Mouse (Mus musculus) stomach, embryonic 16.5 days (tissue): ENCODE measurements around the gene Axl. TPM values are rescaled to one million over a fixed set of nuclear protein-coding genes. Genes with fewer than 3 reads are reported as not detected.
A peak's percentile ranks its signal among the peaks of the same experiment; 100 is the strongest.

Experiments used
- ATAC-seq: fragments of 200-750 bp; cut with Nextera tagmentation; 2 replicates; pipeline ENCODE4 v1.8.0; 2017; ENCODE audit warnings: moderate number of reproducible peaks, moderate TSS enrichment; ENCODE audit not compliant: insufficient read depth, low FRiP score
- H3K27ac ChIP-seq: fragments of 300-500 bp; sonication (generic); 2 replicates; pipeline ENCODE4 v1.5.1; 2014; ENCODE audit warnings: low read length
- H3K27me3 ChIP-seq: fragments of 300-500 bp; sonication (generic); 2 replicates; pipeline ENCODE4 v1.6.1; 2014; ENCODE audit warnings: low read length, control low read depth, mixed read lengths; ENCODE audit not compliant: control insufficient read depth, insufficient read depth
- H3K36me3 ChIP-seq: fragments of 300-500 bp; sonication (generic); 2 replicates; pipeline ENCODE4 v1.6.1; 2014; ENCODE audit warnings: low read length; ENCODE audit not compliant: control insufficient read depth, insufficient read depth
- H3K4me1 ChIP-seq: fragments of 300-500 bp; sonication (generic); 2 replicates; pipeline ENCODE4 v1.6.1; 2014; ENCODE audit warnings: low read length, control low read depth, mixed read lengths; ENCODE audit not compliant: control insufficient read depth, insufficient read depth
- H3K4me2 ChIP-seq: fragments of 300-500 bp; sonication (generic); 2 replicates; pipeline ENCODE4 v1.6.1; 2014; ENCODE audit warnings: low read depth, low read length, mixed read lengths
- H3K4me3 ChIP-seq: fragments of 300-500 bp; sonication (generic); replicated peaks from 2 replicates; pipeline ENCODE4 v1.5.1; 2014; ENCODE audit warnings: mild to moderate bottlenecking, low read length
- H3K9ac ChIP-seq: fragments of 300-500 bp; sonication (generic); 2 replicates; pipeline ENCODE4 v1.6.1; 2014; ENCODE audit warnings: low read length
- H3K9me3 ChIP-seq: fragments of 300-500 bp; sonication (generic); replicated peaks from 2 replicates; pipeline ENCODE4 v1.6.1; 2016; ENCODE audit warnings: low read length, control low read depth; ENCODE audit not compliant: control insufficient read depth
- WGBS: fragments of 180-500 bp; shearing (Covaris S2); extraction: QIAGEN DNeasy Blood & Tissue Kit; methylation state at CpG from one replicate; pipeline ENCODE4 v1.1.7; 2014; 5-methylcytosine and 5-hydroxymethylcytosine counted together
- microRNA-seq: library from miRNA; unstranded; fragments of <30 nt; microRNA quantifications from one replicate; pipeline ENCODE4, GENCODE M21; 2016
- polyA plus RNA-seq: library from polyadenylated mRNA; unstranded; fragments of >200 nt; fragmentation: Nextera tagmentation; extraction: Ambion mirVana; gene quantifications from 2 replicates; pipeline ENCODE4 v1.2.1, GENCODE M21; 2015

Axl gene
- polyA plus RNA-seq, 1 experiment from 2014 or later: 85.1 TPM

GRCm38 (mm10) chr7:25711731-25712197 lies 76.7 kb downstream of the Axl start:
- no peaks in the 10 kb centered on the region for H3K9me3 ChIP-seq
- H3K4me3 ChIP-seq: no peak overlapping the region
- peak overlapping the region; percentile 39; the same call in 1 of the 2 replicates for H3K27ac ChIP-seq
- H3K4me2 ChIP-seq: no peak overlapping the region
- H3K4me1 ChIP-seq: peaks cover 31% of the 10 kb centered on the region
- peaks cover 30% of the 10 kb centered on the region for H3K36me3 ChIP-seq
- peak; percentile 44; the same call in 1 of the 2 replicates for ATAC-seq
- WGBS: 21% methylated on average over 7 of the region's 7 CpGs
- H3K27me3 ChIP-seq: no peaks in the 10 kb centered on the region
- H3K9ac ChIP-seq: no peak overlapping the region; the same call in 1 of the 2 replicates

- H3K9ac ChIP-seq: no peak overlapping the region
- H3K27ac ChIP-seq: peak overlapping the region; percentile 2; the same call in 1 of the 2 replicates
- no peaks in the 10 kb centered on the region for H3K9me3 ChIP-seq
- H3K4me3 ChIP-seq: no peak overlapping the region
- WGBS: 65% methylated on average over 5 of the region's 5 CpGs
- no peak overlapping the region for H3K4me2 ChIP-seq
- ATAC-seq: no peak
- no peaks in the 10 kb centered on the region for H3K27me3 ChIP-seq
- peaks cover 30% of the 10 kb centered on the region for H3K36me3 ChIP-seq
- peaks cover 37% of the 10 kb centered on the region for H3K4me1 ChIP-seq
Measured at GRCm38 (mm10) chr7:25711165-25711564, 77.3 kb downstream of the Axl start.

GRCm38 (mm10) chr7:25710519-25711130 lies 77.9 kb downstream of the Axl start:
- Histone ChIP-seq H3K27ac (no peak overlapping the region), H3K9ac (peak overlapping the region; percentile 11; the same call in 1 of the 2 replicates), H3K4me3 (no peak overlapping the region), H3K9me3 (no peaks in the 10 kb centered on the region), H3K36me3 (peaks cover 25% of the 10 kb centered on the region), H3K4me2 (no peak overlapping the region), H3K27me3 (no peaks in the 10 kb centered on the region), H3K4me1 (peaks cover 43% of the 10 kb centered on the region)
- 13% methylated on average over 6 of the region's 7 CpGs for WGBS
- no peak; the same call in 1 of the 2 replicates for ATAC-seq

GRCm38 (mm10) chr7:25709961-25710360 lies 78.5 kb downstream of the Axl start:
- Histone ChIP-seq H3K9me3 (no peaks in the 10 kb centered on the region), H3K4me3 (no peak overlapping the region), H3K4me2 (no peak overlapping the region), H3K9ac (peak overlapping the region; percentile 11; the same call in 1 of the 2 replicates), H3K27ac (peak overlapping the region; percentile 5; the same call in 1 of the 2 replicates), H3K4me1 (peaks cover 48% of the 10 kb centered on the region), H3K27me3 (no peaks in the 10 kb centered on the region), H3K36me3 (peaks cover 20% of the 10 kb centered on the region)
- WGBS: 16% methylated on average over 12 of the region's 12 CpGs
- ATAC-seq: no peak

GRCm38 (mm10) chr7:25707581-25708292 lies 80.8 kb downstream of the Axl start:
- H3K27ac ChIP-seq: peak overlapping the region; percentile 53
- H3K9ac ChIP-seq: peak overlapping the region; percentile 41
- peak overlapping the region; percentile 11; the same call in 1 of the 2 replicates for H3K4me2 ChIP-seq
- H3K27me3 ChIP-seq: no peaks in the 10 kb centered on the region
- ATAC-seq: peak; percentile 4; the same call in 1 of the 2 replicates
- 37% methylated on average over 15 of the region's 15 CpGs for WGBS
- H3K4me1 ChIP-seq: peaks cover 55% of the 10 kb centered on the region
- no peak overlapping the region for H3K4me3 ChIP-seq
- H3K9me3 ChIP-seq: no peaks in the 10 kb centered on the region
- H3K36me3 ChIP-seq: peaks cover 1% of the 10 kb centered on the region

Small RNAs within 50 kb of the gene (microRNA-seq; reads per million reads assigned to microRNA genes)
- gene Gm24865: not detected

Other genes with a start within 250 kb of the Axl start
- gene Ceacam2, start 248.8 kb downstream of the Axl start, polyA plus RNA-seq: 0.14 TPM in 1 of 2 replicates, not detected in the other
- gene Erich4, start 172.8 kb downstream of the Axl start, polyA plus RNA-seq: 2.9 and 4.2 TPM in 2 replicates
- gene Dmac2, start 169.3 kb downstream of the Axl start, polyA plus RNA-seq: 36.4 and 36.8 TPM in 2 replicates
- gene B3gnt8, start 162.1 kb downstream of the Axl start, polyA plus RNA-seq: 12.2 and 13.6 TPM in 2 replicates
- gene Bckdha, start 129.7 kb downstream of the Axl start, polyA plus RNA-seq: 54.1 and 54.4 TPM in 2 replicates
- 70.0 and 73.0 TPM in 2 replicates for gene Exosc5, start 129.5 kb downstream of the Axl start, polyA plus RNA-seq
- gene Tmem91, start 113.5 kb downstream of the Axl start, polyA plus RNA-seq: 3.4 and 3.5 TPM in 2 replicates
- gene B9d2, start 107.9 kb downstream of the Axl start, polyA plus RNA-seq: 21.9 and 24.4 TPM in 2 replicates
- 1.4 and 2.8 TPM in 2 replicates for gene Tgfb1, start 101.7 kb downstream of the Axl start, polyA plus RNA-seq
- 19.6 and 22.5 TPM in 2 replicates for gene Ccdc97, start 69.6 kb downstream of the Axl start, polyA plus RNA-seq
- gene Hnrnpul1, start 33.9 kb downstream of the Axl start, polyA plus RNA-seq: 35.4 and 39.6 TPM in 2 replicates
- gene Cyp2s1, start 28.2 kb upstream of the Axl start, polyA plus RNA-seq: 53.1 and 74.9 TPM in 2 replicates
- gene Cyp2b10, start 108.9 kb upstream of the Axl start, polyA plus RNA-seq: 0.19 and 0.35 TPM in 2 replicates